Mouse (Mus musculus): Measurements from ENCODE around the gene Nr3c2. TPM values are rescaled to one million over a fixed set of nuclear protein-coding genes. Genes with fewer than 3 reads are reported as not detected.

Nr3c2 gene
- total and polyA plus RNA-seq, 3 experiments, result 0.12 to 0.30 TPM; not detected in 1

- no peaks in the 10 kb centered on the region for H3K27me3 ChIP-seq (replicated peaks)
- H3K4me2 ChIP-seq (ENCODE audit: insufficient read depth, low read depth, poor library complexity, severe bottlenecking), result no peak overlapping the region
- no peaks in the 10 kb centered on the region for H3K36me3 ChIP-seq (replicated peaks in 1 of 2; ENCODE audit: control insufficient read depth in 1 of 2, insufficient read depth in 1 of 2, low read length in 1 of 2)
- DNase-seq (ENCODE audit: extremely low read depth), result no peak
- H3K9ac ChIP-seq (ENCODE audit: insufficient read depth, low read depth), result no peak overlapping the region
- in situ Hi-C loops (cut with MboI; ENCODE audit: low pct_ligation_motif_present, low pct_unique_long_range_greater_than_20kb, low sequenced_read_pairs), result no loop called here
- no peak for TF ChIP-seq MAX (IDR thresholded peaks at IDR 0.05; ENCODE audit: low read length)
- no peak for TF ChIP-seq UBTF (IDR thresholded peaks at IDR 0.05; ENCODE audit: low read depth, low read length)
- TF ChIP-seq MAFK (IDR thresholded peaks at IDR 0.05; ENCODE audit: insufficient replicate concordance, low read length), result no peak
- no peak for TF ChIP-seq USF1 (IDR thresholded peaks at IDR 0.05; ENCODE audit: low read depth, low read length)
- TF ChIP-seq CHD1 (IDR thresholded peaks at IDR 0.05; ENCODE audit: low read depth, low read length), result no peak
- no peak for TF ChIP-seq ZKSCAN1 (IDR thresholded peaks at IDR 0.05; ENCODE audit: borderline replicate concordance, low read depth, low read length)
- TF ChIP-seq NELFE (IDR thresholded peaks at IDR 0.05; ENCODE audit: low read depth, low read length), result no peak
- no peak for TF ChIP-seq JUN (IDR thresholded peaks at IDR 0.05; ENCODE audit: insufficient read depth, low read depth, low read length)
- no peaks in the 10 kb centered on the region for H3K4me1 ChIP-seq (ENCODE audit: control insufficient read depth in 1 of 2, insufficient read depth in 2 of 2)
- no peak overlapping the region for H3K27ac ChIP-seq (ENCODE audit: insufficient read depth, low read depth)
- no peaks in the 10 kb centered on the region for H3K79me2 ChIP-seq (replicated peaks; ENCODE audit: control insufficient read depth, extremely low read depth, insufficient read depth, poor library complexity, severe bottlenecking)
- H3K9me3 ChIP-seq (replicated peaks; ENCODE audit: low read length), result no peaks in the 10 kb centered on the region
- H3K4me3 ChIP-seq (replicated peaks in 1 of 3; ENCODE audit: low read depth in 2 of 3, low read length in 2 of 3, poor library complexity in 1 of 3), result no peak overlapping the region
- dilution Hi-C loops (cut with MboI; ENCODE audit: extremely low pct_ligation_motif_present, extremely low pct_unique_long_range_greater_than_20kb, low sequenced_read_pairs), result no loop called here
Measured at GRCm38 (mm10) chr8:77034465-77034829, 135.2 kb downstream of the Nr3c2 start.

- H3K4me3 ChIP-seq (replicated peaks in 1 of 3; ENCODE audit: low read depth in 2 of 3, low read length in 2 of 3, poor library complexity in 1 of 3), result no peak overlapping the region
- DNase-seq (ENCODE audit: extremely low read depth), result no peak
- in situ Hi-C loops (cut with MboI; ENCODE audit: low pct_ligation_motif_present, low pct_unique_long_range_greater_than_20kb, low sequenced_read_pairs) (no loop called here), dilution Hi-C loops (cut with MboI; ENCODE audit: extremely low pct_ligation_motif_present, extremely low pct_unique_long_range_greater_than_20kb, low sequenced_read_pairs) (no loop called here)
- H3K36me3 ChIP-seq (replicated peaks in 1 of 2; ENCODE audit: control insufficient read depth in 1 of 2, insufficient read depth in 1 of 2, low read length in 1 of 2), result no peaks in the 10 kb centered on the region
- H3K9ac ChIP-seq (ENCODE audit: insufficient read depth, low read depth), result no peak overlapping the region
- H3K4me1 ChIP-seq (ENCODE audit: control insufficient read depth in 1 of 2, insufficient read depth in 2 of 2), result no peaks in the 10 kb centered on the region
- H3K27ac ChIP-seq (ENCODE audit: insufficient read depth, low read depth), result no peak overlapping the region
- H3K4me2 ChIP-seq (ENCODE audit: insufficient read depth, low read depth, poor library complexity, severe bottlenecking), result no peak overlapping the region
- H3K79me2 ChIP-seq (replicated peaks; ENCODE audit: control insufficient read depth, extremely low read depth, insufficient read depth, poor library complexity, severe bottlenecking), result no peaks in the 10 kb centered on the region
- no peaks in the 10 kb centered on the region for H3K9me3 ChIP-seq (replicated peaks; ENCODE audit: low read length)
- no peaks in the 10 kb centered on the region for H3K27me3 ChIP-seq (replicated peaks)
- TF ChIP-seq SMC3 (IDR thresholded peaks at IDR 0.05; ENCODE audit: low read depth, low read length) (no peak), E2F4 (IDR thresholded peaks at IDR 0.05; ENCODE audit: insufficient replicate concordance, low read depth, low read length) (no peak), KAT2A (IDR thresholded peaks at IDR 0.05; ENCODE audit: insufficient replicate concordance, low read length) (no peak), HCFC1 (IDR thresholded peaks at IDR 0.05; ENCODE audit: low read depth, low read length) (no peak), IRF4 (IDR thresholded peaks at IDR 0.05; ENCODE audit: low read depth, low read length) (no peak), NELFE (IDR thresholded peaks at IDR 0.05; ENCODE audit: low read depth, low read length) (no peak), SIN3A (IDR thresholded peaks at IDR 0.05; ENCODE audit: low read length) (no peak), JUND (conservative IDR thresholded peaks at IDR 0.05; ENCODE audit: low read depth, low read length) (no peak), ZKSCAN1 (IDR thresholded peaks at IDR 0.05; ENCODE audit: borderline replicate concordance, low read depth, low read length) (no peak), GABPA (IDR thresholded peaks at IDR 0.05; ENCODE audit: insufficient replicate concordance, low read depth, low read length) (no peak), ZMIZ1 (IDR thresholded peaks at IDR 0.05; ENCODE audit: low read depth, low read length) (no peak), BHLHE40 (IDR thresholded peaks at IDR 0.05; ENCODE audit: low read depth, low read length) (no peak)
Measured at GRCm38 (mm10) chr8:77041214-77041613, 142.0 kb downstream of the Nr3c2 start.

Data from CH12.LX (cell line).